7 mouse cellular contexts compared by ENCODE assay signal in genomic region chr3:40853123-40853738, GRCm38 (mm10). TPM values are rescaled to one million over a fixed set of nuclear protein-coding genes. Genes with fewer than 3 reads are reported as not detected.
"Had no signal": no experiment of that assay in that cellular context is flagged by ENCODE, and none has a peak within 500 bp of the region (broad histone marks: within the 10 kb centered on the region; RNA-seq: fewer than 3 reads in every experiment).

No protein-coding gene starts in this region.

RNA-seq across cellular contexts. Expression of gene 1700034I23Rik, which starts 49.1 kb away (rescaled TPM):
- total RNA-seq: megakaryocyte progenitor cell, adult 5-6 weeks; midbrain, postnatal 0 days; monocyte, adult 5-6 weeks had no signal
- polyA plus RNA-seq: lung, adult 2 months; macrophage; neural tube, embryonic 11.5 days; small intestine, adult 2 months had no signal
